Mouse (Mus musculus): ENCODE data around the gene Clcn6. TPM values are rescaled to one million over a fixed set of nuclear protein-coding genes. Genes with fewer than 3 reads are reported as not detected.
A peak's percentile ranks its signal among the peaks of the same experiment; 100 is the strongest.

The Clcn6 gene
- total and polyA plus RNA-seq, 2 experiments from 2014 or later: 24.4 to 60.7 TPM

GRCm38 (mm10) chr4:148066401-148066744 lies 27.8 kb upstream of the Clcn6 start:
- H3K4me1 ChIP-seq (ENCODE audit: insufficient read depth, low read length): 0 out of 2 replicates have a peak, but pooled peaks cover 4% of the 10 kb centered on the region
- H3K9ac ChIP-seq (replicated peaks; ENCODE audit: low read length): no peak overlapping the region
- H3K27ac ChIP-seq: no peak overlapping the region
- no peaks in the 10 kb centered on the region for H3K9me3 ChIP-seq (ENCODE audit: low read length)
- ATAC-seq: no peak
- WGBS: 39% methylated on average over 9 of the region's 9 CpGs
- H3K4me2 ChIP-seq (ENCODE audit: low read depth, low read length): no peak overlapping the region
- no peak for TF ChIP-seq CTCF (IDR thresholded peaks at IDR 0.05; ENCODE audit: low read depth)
- H3K4me3 ChIP-seq (ENCODE audit: low read length): no peak overlapping the region
- H3K27me3 ChIP-seq (ENCODE audit: insufficient read depth, low read length): no peaks in the 10 kb centered on the region
- no peak for DNase-seq (ENCODE audit: low spot score)
- no peaks in the 10 kb centered on the region for H3K36me3 ChIP-seq (ENCODE audit: insufficient read depth, low read length)

DNA sequence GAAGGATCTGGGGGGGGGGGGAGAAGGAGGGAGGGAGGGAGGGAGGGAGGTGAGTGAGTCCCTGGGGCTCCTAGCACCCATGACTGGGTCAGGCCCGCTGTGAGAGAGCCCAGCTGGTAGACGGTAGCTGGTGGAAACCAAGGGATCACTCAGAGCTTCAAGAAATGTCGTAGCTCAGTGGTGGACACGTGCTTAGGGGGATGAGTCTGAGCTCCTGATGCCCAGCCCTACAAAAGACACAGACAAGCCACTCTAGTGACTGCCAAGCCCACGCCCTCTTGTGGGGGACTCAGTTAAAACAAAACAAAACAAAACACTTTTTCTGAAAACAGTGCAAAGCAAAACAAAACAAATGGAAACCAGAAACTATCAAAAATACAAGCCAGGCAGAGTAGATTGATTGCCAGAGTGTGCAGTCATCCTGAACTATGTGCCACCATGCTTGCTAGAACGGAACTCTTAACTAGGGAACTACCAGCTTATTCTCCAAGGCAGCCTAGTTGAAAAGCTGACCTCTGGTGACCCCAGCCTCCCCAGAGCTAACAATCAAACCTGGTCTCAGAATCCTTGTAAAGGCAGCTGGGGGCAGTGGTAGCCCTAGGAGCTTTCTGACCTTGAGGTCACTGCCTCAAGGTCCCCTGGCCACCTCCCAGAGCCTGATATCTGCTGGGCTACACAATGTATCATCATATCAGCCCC lies 27.2 kb upstream of the Clcn6 start:
- H3K27ac ChIP-seq: no peak overlapping the region
- H3K4me2 ChIP-seq (ENCODE audit: low read depth, low read length): no peak overlapping the region
- no peak overlapping the region for H3K9ac ChIP-seq (replicated peaks; ENCODE audit: low read length)
- H3K4me1 ChIP-seq (ENCODE audit: insufficient read depth, low read length): 0 out of 2 replicates have a peak, but pooled peaks cover 4% of the 10 kb centered on the region
- H3K9me3 ChIP-seq (ENCODE audit: low read length): no peaks in the 10 kb centered on the region
- no peaks in the 10 kb centered on the region for H3K36me3 ChIP-seq (ENCODE audit: insufficient read depth, low read length)
- ATAC-seq (peak; percentile 51; the same call in 1 of the 2 replicates), DNase-seq (ENCODE audit: low spot score) (peak; percentile 47)
- 29% methylated on average over 6 of the region's 6 CpGs for WGBS
- H3K27me3 ChIP-seq (ENCODE audit: insufficient read depth, low read length): no peaks in the 10 kb centered on the region
- peak; percentile 48 for TF ChIP-seq CTCF (IDR thresholded peaks at IDR 0.05; ENCODE audit: low read depth)
- H3K4me3 ChIP-seq (ENCODE audit: low read length): no peak overlapping the region

GRCm38 (mm10) chr4:148061086-148061480 lies 22.5 kb upstream of the Clcn6 start:
- no peak for TF ChIP-seq CTCF (IDR thresholded peaks at IDR 0.05; ENCODE audit: low read depth)
- H3K4me3 ChIP-seq (ENCODE audit: low read length): no peak overlapping the region
- no peak for ATAC-seq

DNA sequence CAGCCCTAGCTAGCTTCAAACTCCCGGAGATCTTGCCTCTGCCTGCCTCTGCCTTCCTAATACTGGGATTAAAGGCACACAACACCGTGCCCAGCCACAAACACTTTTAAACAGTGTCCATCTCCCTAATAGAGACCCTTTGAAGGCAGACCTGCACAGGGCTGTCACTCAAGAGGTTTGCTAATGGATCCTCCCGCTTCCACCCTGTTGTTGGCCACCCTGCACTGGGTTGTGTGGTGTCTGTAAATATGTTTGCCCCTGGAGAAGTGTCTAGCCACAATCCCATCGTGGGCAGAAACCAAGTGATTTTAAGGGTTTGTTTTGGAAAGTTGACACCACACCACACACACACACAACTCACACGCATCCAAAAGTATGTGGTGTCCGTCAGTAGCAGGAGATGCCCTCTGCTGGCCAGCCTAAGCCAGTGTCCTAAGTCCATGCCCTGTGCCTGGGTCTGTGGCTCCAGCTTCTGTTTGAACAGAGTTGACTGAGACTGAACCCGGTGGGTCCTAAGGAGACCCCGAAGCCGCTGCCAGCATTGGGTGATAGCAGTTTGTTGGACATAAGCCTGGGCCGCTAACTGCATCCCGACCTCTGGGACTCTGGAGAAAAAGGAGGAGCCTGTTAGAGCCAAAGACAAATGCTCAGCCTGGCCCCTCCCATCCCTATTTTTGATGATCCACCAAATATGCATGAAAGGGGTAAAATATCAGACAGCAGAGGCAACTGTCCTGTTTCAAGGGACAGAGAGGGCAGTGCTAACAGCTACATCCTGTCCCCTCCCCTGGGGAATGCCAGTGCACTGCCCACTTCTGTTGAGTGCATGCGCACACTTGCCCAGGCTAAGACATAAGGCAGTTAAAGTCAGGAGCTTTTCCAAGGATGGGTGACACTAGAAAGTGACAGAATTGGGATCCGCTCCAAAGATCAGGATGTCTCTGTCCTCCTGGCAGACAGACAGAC lies 21.8 kb upstream of the Clcn6 start:
- no peaks in the 10 kb centered on the region for H3K4me1 ChIP-seq (ENCODE audit: insufficient read depth, low read length)
- H3K27ac ChIP-seq: no peak overlapping the region
- no peak overlapping the region for H3K4me3 ChIP-seq (ENCODE audit: low read length)
- H3K4me2 ChIP-seq (ENCODE audit: low read depth, low read length): no peak overlapping the region
- H3K9me3 ChIP-seq (ENCODE audit: low read length): no peaks in the 10 kb centered on the region
- 56% methylated on average over 13 of the region's 13 CpGs for WGBS
- H3K36me3 ChIP-seq (ENCODE audit: insufficient read depth, low read length): peaks cover 23% of the 10 kb centered on the region
- peak; percentile 75 for TF ChIP-seq CTCF (IDR thresholded peaks at IDR 0.05; ENCODE audit: low read depth)
- H3K9ac ChIP-seq (replicated peaks; ENCODE audit: low read length): no peak overlapping the region
- DNase-seq (ENCODE audit: low spot score) (peak; percentile 49), ATAC-seq (peak; percentile 58; the same call in 1 of the 2 replicates)
- no peaks in the 10 kb centered on the region for H3K27me3 ChIP-seq (ENCODE audit: insufficient read depth, low read length)

More at GRCm38 (mm10) chr4:148061086-148061480, 22.5 kb upstream of the Clcn6 start:
- peaks cover 16% of the 10 kb centered on the region for H3K36me3 ChIP-seq (ENCODE audit: insufficient read depth, low read length)
- H3K27ac ChIP-seq: no peak overlapping the region
- no peaks in the 10 kb centered on the region for H3K9me3 ChIP-seq (ENCODE audit: low read length)
- DNase-seq (ENCODE audit: low spot score): no peak
- 88% methylated on average over 9 of the region's 9 CpGs for WGBS
- no peak overlapping the region for H3K4me2 ChIP-seq (ENCODE audit: low read depth, low read length)
- no peaks in the 10 kb centered on the region for H3K27me3 ChIP-seq (ENCODE audit: insufficient read depth, low read length)
- no peak overlapping the region for H3K9ac ChIP-seq (replicated peaks; ENCODE audit: low read length)
- 0 out of 2 replicates have a peak, but pooled peaks cover 1% of the 10 kb centered on the region for H3K4me1 ChIP-seq (ENCODE audit: insufficient read depth, low read length)

GRCm38 (mm10) chr4:148058993-148059392 lies 20.4 kb upstream of the Clcn6 start:
- DNase-seq (ENCODE audit: low spot score): no peak
- Histone ChIP-seq H3K36me3 (ENCODE audit: insufficient read depth, low read length) (peaks cover 31% of the 10 kb centered on the region), H3K4me1 (ENCODE audit: insufficient read depth, low read length) (no peaks in the 10 kb centered on the region), H3K9me3 (ENCODE audit: low read length) (no peaks in the 10 kb centered on the region), H3K9ac (replicated peaks; ENCODE audit: low read length) (no peak overlapping the region), H3K4me2 (ENCODE audit: low read depth, low read length) (no peak overlapping the region), H3K27me3 (ENCODE audit: insufficient read depth, low read length) (no peaks in the 10 kb centered on the region), H3K27ac (no peak overlapping the region), H3K4me3 (ENCODE audit: low read length) (no peak overlapping the region)
- no peak for TF ChIP-seq CTCF (IDR thresholded peaks at IDR 0.05; ENCODE audit: low read depth)
- no peak for ATAC-seq
- 81% methylated on average over 6 of the region's 6 CpGs for WGBS

GRCm38 (mm10) chr4:148058218-148058819 lies 19.7 kb upstream of the Clcn6 start:
- peaks cover 38% of the 10 kb centered on the region for H3K36me3 ChIP-seq (ENCODE audit: insufficient read depth, low read length)
- no peaks in the 10 kb centered on the region for H3K27me3 ChIP-seq (ENCODE audit: insufficient read depth, low read length)
- ATAC-seq (no peak), DNase-seq (ENCODE audit: low spot score) (no peak)
- no peak overlapping the region for H3K9ac ChIP-seq (replicated peaks; ENCODE audit: low read length)
- H3K4me1 ChIP-seq (ENCODE audit: insufficient read depth, low read length): no peaks in the 10 kb centered on the region
- H3K9me3 ChIP-seq (ENCODE audit: low read length): no peaks in the 10 kb centered on the region
- 84% methylated on average over 9 of the region's 9 CpGs for WGBS
- H3K4me3 ChIP-seq (ENCODE audit: low read length): no peak overlapping the region
- no peak; the same call in 1 of the 2 replicates for TF ChIP-seq CTCF (IDR thresholded peaks at IDR 0.05; ENCODE audit: low read depth)
- no peak overlapping the region for H3K4me2 ChIP-seq (ENCODE audit: low read depth, low read length)
- H3K27ac ChIP-seq: no peak overlapping the region

Measured in hindbrain, postnatal 0 days (tissue).